Mouse (Mus musculus): ENCODE data around the gene Slc13a3.

Gene Slc13a3

DNA sequence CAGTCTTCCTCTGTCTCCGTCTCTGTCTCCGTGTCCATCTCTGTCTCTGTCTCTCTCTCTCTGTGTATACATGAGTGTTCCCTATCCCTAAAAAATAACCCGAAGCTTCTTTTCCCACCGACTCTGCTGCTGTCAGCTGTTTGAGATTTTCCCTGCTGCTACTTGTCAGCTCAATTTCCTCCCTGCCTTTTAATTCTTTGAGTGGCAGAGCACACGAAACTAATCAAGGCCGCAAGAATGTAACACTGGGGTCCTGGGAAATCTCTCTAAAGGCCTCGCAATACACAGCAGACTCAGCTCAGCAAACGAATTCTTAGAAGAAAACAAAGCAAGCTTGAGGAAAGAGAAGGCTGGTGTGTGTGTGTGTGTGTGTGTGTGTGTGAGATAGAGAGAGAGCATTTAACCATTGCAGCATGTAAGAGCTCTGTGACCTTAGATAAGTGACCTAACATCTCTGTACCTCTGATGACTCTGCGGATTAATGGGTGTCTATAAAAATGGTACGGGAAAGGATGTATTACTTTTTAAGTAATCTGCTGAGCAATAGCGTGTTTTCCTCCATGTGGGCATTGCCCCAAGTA lies 57.8 kb downstream of the Slc13a3 start:
- intact Hi-C loops (cut with DNase I), result no loop called here

DNA sequence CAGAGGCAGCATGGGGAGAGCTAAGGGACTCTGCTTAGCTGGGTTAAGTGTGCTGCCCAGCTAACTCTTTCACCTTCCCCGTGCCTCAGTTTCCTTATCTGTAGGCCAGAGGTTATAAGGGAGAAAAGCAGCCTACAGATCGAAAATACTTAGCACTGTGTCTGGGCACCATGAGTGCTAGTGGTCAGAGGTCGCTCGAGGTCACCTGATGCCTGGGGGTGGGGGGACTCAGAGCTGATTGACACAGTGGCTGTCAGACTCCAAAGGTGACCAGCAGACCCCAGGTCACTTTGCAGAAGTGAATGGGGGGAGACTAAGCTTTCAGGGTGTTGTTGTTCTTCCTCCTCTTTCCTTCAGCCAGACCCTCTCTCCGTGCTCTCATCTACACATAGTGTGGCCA lies 58.7 kb downstream of the Slc13a3 start:
- intact Hi-C loops (cut with DNase I), result no loop called here

DNA sequence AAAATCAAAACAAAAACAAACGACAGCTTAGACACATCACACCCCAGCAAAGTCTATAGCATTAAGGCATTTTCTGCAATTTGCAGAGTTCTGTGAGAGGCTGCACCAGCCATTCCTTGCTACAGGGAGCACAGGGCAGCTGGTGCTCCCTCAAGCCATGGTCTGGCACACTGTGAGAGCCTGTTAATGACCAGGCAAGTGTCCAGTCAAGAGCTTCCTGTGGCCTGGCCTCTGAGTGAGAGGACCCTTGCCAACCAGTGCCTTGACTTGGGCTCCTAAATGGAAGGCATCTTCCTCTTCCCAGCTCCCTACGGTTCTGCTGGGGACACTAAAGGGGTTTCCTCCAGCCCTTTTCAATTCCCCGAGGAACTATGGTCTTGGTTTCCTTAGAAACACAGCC lies 59.1 kb downstream of the Slc13a3 start:
- intact Hi-C loops (cut with DNase I), result no loop called here

DNA sequence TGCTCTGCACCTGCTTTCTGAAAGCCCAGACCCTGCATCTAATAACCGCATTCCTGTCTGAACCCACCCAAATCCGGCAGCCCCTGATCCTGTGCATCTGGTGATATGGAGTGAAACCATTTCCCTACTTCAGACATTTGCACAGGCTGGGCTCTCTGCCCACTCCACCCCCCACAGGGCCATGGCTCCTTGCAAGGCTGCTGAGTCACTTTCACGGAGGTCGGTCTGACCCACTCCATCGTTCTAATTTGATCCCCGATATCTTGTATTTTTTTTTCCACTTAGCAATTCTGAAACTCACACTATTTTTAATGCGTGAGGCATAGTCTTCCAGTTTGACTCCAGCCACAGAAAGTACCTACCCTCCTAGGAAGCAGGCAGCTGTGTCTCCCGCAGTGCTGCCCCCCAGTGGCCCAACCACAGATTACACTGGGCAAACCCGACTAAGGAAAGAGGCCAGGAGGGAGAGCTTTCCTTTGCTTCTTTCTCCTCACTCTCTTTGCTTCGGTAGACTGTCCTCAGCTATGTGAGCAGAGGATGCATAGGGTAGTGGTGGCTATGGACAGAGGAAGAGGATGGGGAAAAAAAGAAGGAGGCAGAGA lies 65.2 kb downstream of the Slc13a3 start:
- intact Hi-C loops (cut with DNase I), result no loop called here

DNA sequence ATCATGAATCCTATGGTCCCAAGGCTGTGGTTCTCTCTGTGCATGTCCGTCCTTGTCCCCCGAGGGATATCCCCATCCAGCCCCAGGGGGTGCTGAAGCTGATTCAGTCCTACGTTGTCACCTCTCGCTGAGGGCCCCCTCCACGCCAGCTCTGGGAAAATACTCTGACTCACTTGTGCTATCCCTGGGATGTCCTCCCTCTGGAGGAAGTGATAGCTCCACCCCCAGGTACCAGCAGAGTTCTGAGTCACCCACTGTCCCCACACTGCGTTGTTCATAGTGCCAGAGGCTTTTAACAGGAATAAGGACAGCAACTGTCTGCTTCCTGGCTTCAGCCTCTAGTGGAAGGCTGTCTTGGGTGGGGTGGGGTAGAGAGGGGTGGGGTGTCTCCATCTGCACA lies 67.7 kb downstream of the Slc13a3 start:
- intact Hi-C loops (cut with DNase I), result no loop called here

DNA sequence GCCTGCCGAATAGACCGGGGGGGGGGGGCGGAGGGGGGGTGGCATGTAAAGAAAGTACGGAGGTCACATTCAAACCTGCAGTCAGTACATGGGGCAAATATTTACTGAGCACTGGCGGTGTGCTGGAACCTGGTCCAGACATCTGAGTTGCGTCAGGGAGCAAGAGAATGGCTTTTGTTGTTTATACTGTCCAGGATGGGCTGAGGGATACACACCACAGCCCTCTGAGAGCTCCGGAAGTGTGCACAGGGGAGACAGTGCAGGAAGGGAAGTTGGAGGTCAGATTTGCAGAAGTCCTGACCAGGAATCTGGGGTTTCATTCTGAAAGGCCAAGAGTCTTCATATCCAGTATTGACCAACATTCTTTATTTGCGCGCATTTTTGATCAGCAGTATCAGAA lies 68.1 kb downstream of the Slc13a3 start:
- intact Hi-C loops (cut with DNase I), result no loop called here

DNA sequence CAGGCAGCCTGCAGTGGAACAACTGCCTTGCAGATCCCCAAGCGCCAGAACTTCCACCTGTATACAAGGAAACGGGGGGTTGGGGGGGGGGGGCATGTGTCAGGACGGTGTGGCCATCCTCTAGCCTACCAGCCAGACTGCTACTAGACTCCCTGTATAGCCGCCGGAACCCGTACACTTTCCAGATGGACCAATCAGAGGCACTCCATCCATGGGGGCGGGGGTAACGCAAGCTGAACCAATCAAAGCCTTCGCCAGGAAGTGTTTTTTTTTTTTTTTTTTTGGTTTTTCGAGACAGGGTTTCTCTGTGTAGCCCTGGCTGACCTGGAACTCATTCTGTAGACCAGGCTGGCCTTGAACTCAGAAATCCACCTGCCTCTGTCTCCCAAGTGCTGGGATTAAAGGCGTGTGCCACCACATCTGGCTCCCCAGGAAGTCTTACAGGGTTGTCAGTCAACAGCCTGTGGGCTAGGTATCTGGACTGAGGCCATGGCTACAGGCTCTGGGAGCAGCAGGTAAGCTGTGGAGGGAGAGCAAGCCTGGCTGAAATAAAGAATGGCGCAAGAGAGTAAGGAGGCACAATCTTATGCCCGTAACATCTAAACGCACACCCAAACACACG lies 74.8 kb downstream of the Slc13a3 start:
- intact Hi-C loops (cut with DNase I), result no loop called here

DNA sequence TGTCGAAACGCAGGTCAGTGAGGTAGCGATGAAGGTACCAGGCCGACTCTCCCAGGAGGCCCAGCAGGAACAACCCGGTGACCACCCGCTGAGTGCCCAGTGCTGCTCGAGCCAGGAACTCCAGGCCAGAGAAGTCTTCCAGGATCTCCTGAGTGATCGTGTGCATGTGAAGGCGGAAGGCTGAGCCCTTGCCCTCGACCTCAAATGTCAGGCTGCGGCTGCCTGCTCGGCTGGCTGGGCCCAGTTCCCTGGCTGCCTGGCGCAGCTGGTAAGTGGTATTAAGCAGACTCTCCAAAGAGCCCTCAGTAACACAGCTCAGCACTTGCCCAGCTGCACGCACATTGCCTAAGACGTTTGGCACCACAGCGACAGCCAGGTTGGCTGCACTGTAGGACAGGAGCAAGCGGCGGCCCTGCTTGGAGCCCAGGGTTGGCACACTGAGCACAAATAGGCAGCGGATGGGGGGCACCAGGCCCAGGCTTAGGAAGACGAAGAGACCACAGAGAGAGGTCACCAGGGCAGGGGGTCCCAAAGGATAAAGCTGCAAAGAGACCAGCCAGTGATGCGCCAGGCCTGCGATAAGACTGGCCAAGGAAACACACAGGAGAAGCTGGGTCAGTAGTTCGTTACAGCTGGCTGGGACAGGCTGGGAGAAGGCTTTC lies 75.4 kb downstream of the Slc13a3 start:
- intact Hi-C loops (cut with DNase I), result no loop called here

DNA sequence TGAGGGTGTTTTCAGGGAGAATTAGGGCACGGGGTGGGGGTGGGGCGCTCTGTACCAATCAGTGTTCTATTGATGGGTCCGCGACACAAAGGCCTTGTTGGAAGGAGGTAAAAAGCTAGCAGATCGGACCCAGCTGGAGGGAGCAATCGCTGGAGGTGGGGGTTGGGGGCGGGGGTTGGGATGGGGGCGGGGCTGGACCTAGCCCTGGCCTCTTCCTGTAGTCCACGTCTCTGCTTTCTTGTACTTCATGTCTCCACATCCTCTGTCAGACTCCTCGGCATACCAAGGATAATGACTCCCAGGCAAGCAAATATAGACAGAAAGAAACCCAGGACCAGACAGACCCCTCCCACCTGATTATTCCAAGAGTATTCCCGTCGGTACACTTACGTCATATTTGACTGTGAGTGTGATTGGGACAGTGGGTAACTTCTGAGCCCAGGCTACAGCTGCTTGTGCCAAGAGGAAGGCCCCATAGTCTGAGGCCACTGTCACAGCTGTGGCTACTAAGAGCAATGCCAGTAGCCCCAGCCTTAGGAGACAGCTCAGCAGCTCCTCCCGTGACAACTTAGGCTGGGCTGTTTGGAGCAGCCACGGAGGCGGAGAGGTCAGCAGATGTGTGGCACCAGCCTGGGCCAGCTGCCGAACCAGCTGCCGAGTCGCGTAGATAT lies 76.1 kb downstream of the Slc13a3 start:
- intact Hi-C loops (cut with DNase I), result no loop called here

DNA sequence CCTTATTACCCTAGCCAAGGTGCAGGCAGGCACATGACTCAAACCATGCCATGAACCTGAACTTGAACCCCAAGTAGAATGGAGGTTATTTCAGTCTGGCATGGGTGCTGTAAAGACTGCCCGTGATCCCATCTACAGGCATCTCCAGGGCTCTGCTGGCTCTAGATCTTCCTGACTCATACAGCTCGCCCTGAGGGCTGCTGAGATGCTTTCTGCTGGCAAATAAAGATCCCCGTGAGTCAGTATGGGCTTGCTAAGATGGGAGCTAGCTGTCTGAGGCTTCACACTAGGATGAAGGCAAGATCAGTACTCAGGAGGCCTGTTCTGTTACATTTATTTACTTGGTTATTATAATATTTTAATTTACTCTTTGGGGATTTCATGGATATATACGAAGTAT lies 80.9 kb downstream of the Slc13a3 start:
- intact Hi-C loops (cut with DNase I), result no loop called here

DNA sequence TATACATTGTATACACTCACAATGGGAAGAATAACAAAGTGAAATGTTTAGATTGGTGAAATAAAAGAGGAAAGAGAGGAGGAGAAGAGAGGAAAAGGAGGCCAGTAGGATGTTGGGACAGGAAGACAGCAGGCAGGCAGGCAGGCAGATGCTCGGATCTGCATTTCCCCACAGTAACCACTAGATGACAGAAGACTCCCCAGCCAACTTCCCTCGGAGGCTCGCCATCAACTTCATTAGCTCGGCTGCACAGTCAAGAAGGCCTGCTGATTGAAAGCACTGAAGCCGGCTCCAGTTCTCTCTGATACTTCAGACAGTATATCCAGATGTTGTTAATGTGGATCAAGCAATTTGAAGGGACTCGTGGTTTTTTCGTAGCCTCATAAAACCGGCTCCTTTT lies 81.5 kb downstream of the Slc13a3 start:
- intact Hi-C loops (cut with DNase I), result loop anchor here (2.0 kb wide), 1 partner anchor 95 kb away; no protein-coding TSS in a partner anchor

DNA sequence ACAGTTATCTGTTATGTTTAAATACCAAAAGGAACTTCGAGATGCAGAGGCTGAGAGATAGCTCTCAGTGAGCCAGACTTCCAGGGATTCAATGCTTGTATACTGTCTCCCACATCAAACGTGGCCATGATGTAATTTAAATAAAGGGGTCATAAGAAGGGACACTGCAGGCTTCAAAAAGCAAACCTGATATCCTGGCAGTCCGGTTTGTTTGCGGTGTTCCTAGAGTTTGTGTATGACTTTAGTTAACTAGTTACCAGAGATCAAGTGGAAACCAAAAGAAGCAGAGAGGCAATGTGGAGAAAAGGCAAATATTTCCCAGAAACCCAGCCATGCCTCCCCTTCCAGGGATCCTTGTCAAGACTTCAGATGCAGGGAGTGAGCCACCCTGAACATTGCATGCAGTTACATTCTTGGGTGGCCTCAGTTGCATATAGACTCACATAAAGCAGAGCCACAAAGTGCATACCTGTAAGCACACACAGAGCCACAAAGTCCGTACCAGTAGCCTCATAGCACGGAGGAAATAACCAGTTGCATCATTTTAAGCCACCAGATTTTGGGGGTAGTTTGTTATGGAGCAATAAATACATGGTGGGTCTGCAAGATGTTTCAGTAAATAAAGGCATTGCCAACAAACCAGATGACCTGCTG lies 83.6 kb downstream of the Slc13a3 start:
- intact Hi-C loops (cut with DNase I), result no loop called here

DNA sequence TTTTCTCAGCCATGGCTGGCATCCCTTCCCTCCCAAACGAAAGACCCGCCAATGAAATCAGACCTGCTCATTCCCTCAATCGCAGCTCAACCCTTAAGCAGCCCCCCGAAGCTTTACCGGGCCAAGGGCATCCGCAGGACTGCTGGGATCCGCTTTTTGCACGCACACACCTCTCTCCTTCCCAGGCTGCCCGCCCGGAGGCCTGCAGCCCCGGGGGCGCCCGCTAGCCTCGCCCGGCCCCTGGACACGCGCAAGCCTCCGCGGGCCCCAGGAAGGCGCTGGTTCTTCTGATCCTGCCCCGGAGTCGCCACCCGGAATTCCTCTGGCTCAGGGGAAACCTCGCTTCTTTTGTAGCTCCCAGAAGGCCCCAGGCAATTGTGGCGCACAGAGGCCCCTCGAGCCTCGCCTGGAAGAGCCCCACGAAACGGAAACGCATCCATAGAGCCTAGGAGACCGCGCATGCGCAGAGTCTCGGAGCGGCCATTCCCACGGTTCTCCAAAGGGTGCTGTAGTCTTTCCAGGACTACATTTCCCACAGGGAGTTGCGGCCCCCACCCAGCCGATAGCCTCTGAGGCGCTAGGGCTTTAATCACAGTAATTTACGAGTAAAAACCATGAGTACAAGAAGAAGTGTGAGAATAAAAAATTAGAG lies 85.1 kb downstream of the Slc13a3 start, which contains the start of gene Zfp334:
Gene Zfp334, minus strand, starts transcription at position 416 of the 652 bp plus-strand sequence.
- intact Hi-C loops (cut with DNase I), result no loop called here

DNA sequence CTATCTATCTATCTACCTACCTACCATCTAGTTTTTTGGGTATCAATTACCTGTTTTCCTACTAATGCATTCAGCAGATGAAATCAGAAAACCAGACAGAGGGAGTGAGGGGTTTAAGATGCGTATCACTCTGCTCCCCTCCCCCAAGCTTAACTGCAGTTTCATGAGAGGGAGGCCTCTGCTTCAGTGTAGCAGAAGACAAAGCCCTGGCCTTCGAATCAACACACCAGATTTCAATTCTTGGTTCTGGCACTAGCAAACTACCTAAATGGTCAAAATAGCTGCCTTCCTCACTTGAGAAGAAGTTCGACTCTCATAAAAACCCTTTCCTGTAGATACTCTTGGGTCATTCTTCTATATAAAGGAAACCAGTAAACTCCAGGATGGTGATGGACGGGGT lies 85.7 kb downstream of the Slc13a3 start:
- intact Hi-C loops (cut with DNase I), result no loop called here

DNA sequence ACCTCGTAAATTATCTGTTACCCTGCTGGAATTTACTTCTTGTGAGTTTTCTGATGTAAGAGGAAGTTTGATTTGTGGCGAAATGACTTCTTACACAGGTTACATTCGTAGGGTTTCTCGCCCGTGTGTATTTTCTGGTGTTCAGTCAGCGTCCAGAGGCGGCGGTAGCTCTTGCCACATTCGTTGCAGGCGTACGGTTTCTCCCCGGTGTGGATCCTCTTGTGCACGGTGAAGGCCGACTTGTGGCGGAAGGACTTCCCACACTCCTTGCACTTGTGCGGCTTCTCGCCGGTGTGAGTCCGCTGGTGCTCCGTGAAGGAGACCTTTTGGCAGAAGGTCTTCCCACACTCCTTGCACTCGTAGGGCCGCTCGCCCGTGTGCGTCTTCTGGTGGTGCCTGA lies 93.0 kb downstream of the Slc13a3 start:
- intact Hi-C loops (cut with DNase I), result no loop called here

DNA sequence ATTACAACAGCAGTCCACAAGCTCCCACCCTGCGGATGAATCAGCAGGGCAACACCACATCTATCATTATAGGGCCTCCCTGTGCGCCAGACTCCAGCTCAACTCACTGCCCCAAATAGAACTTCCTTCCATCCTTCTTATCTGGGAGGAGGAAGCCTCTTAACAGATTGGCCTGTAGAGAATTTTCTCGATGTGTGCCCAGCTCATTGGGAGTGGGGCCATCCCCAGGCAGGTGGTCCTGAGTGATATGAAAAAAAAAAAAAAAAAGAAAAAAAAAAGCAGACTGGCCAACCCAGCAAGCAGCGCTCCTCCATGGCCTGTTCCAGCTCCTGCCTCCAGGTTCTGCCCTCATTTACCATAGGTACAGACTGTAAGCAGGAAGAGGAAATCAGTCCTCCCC lies 97.0 kb downstream of the Slc13a3 start:
- intact Hi-C loops (cut with DNase I), result no loop called here

DNA sequence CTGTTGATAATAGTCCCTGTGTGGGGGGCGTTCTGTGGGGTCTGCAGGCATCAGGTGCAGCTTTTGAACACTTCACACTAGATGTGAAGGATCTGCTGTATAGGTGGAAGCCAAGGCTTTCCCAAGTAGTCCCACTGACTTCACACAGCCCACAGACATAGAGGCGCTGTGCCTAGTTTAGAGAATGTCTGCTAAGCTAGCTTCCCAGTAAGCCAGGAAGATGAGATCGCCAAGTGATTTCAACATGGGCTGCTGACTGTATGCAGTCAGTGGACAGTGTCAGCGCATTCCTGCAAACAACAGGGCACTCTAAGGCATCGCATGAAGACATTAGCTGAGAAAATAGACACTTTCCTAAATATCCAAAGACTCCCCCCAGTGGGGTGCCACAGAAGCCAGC lies 97.6 kb downstream of the Slc13a3 start:
- intact Hi-C loops (cut with DNase I), result no loop called here

DNA sequence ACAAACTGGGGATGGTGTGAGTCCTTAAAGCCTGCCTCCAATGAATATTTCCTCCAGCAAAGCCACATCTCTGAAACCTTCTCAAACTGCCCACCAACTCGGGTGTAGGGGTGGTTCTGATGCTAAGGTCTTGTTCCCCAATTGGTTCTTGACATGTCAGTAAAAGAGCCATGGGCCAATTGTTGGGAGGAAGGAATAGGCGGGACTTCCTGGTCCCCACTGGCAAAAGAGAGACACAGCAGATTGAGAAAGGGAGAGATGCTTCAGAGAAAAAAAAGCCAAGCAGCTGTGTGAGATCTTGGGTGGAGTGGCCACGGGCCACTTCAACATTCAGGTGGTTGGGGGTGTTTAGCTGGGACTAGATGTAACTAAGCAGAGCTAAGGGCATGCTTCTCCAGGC lies 102.0 kb downstream of the Slc13a3 start:
- intact Hi-C loops (cut with DNase I), result no loop called here

DNA sequence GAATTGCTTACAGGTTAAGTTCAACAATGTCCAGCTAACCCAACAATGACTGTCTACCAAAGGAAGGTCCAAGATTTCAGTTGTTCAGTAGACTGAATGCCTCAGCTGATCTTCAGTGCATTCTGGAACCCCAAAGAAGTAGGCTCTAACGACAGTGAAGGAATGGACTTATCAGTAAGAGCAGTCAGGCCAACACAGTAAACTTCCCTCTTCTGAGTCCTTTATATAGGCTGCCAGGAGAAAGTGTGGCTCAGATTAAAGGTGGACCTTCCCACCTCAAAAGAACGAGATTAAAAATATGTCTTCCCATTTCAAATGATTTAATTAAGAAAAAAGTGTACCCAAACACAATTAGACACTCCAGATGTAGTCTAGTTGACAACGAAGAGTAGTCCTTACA lies 102.7 kb downstream of the Slc13a3 start:
- intact Hi-C loops (cut with DNase I), result no loop called here

DNA sequence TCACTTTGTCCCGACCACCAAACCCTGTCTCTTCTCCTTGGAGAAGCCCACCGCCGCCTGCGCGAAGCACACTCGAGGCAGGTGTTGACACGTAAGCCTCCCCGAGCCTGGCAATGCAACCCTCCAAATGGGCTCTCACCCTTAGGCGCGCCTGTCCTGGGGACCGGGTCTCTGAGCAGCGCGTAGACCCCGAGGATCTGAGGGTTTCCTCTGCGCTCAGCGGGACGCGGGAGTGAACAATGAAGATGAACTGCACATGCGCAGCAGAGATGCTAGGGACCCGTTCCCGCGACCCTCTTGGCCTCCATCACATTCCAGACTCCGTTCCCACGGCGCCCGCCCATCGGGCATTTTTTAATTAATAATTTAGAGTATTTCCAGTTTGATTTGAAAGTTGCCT lies 104.5 kb downstream of the Slc13a3 start, which contains the start of gene Zfp663:
Gene Zfp663, minus strand, starts transcription at position 234 of the 400 bp plus-strand sequence.
- intact Hi-C loops (cut with DNase I), result no loop called here

Data from adrenal gland (tissue).